Mouse (Mus musculus): ENCODE results near the gene Hoxc10.

The Hoxc10 gene

DNA sequence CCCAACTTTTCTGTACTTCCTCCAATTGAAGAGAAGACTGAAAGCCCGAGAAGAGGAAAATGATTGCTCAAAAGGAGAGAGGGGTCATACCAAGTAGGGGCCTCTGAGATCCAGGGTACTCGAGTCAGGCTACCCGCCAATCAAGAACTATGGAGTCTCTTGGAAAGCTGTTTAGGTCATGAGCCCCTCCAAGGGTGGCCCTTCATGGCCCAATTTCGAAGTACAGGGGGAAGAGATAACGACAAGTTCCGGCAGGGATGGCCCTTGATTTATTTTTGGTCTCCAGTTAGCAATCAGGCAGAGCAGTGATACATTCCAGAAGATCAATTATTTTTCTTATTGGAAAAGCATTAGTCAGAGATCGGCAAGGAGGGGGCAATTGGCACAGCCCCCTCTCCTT is 25.2 kb downstream of the Hoxc10 start:
- DNase-seq: no peak

DNA sequence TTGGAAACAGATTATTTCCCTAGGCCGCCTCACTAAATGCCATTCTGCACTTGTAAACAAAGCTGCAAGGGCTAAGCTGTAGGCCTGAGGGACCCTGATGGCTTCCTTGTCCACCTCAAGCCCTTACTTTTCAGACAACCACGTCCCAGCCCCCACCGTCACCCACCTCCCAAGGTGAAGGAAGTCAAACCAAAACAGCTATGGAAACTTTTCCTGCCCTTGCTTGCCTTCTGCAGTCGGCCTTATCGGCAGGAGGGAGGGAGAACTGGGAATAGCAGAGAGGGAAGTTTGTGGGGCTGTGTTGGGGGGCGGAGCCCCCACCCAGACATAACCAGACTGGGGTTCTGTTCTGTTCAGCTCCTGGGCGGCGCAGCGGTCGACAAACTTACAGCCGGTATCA is 25.6 kb downstream of the Hoxc10 start:
- DNase-seq: peak; percentile 88

DNA sequence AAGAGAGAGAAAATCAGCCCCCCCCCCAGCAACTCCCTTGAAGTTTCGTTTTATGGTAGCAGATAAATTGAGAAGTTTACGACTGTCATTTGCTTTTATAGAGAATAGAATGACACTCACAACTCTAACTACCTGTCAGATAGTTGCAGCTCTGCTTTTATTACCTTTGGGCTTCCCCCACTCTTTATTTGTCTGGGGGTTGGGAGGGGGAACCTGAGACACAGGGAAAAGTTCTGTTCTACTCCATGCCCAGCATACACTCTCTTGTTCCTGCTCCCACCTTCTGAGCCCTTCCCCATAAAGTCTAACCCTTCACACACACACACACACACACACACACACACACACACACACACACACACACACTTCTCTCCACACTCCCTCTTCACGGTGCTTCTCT is 26.3 kb downstream of the Hoxc10 start:
- no peak for DNase-seq

DNA sequence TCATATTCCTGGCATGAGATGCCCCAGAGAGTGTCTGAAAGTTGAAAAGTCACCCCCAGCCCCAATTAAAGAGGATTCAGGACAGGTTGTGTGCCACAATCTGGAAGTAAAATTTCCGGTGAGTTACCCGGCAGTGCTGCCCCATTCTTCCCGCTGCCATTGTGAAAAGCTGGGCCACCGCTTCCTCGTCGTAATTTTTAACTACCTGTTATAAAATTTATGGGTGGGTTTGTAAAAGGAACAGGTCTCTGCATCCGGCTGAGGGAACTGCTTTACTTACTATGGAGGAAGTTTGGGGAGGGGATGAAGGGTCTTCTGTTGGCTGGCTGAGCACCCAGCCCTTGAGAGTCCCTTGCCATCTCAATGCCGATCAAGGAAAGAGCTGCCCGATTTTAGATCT is 30.0 kb downstream of the Hoxc10 start:
- no peak for DNase-seq

DNA sequence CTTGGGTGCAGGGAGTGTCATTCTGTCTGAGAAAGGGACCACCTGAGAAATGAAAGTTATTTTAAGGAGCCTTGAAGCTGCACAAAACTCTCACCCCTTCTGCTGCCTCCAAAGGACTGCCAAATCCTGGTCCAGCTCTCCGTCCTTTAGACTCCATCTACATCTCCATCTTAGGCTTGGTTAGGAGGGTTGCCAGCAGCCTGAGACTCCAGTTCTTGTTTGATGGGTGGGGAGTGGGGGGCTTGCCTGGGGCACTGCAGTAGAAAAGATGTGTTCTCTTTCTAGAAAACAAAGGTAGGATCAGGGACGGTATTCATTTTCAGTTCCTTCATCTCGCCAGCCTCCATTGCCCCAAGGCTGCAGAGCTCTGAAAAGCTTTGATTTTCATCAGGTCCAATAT is 30.8 kb downstream of the Hoxc10 start:
- DNase-seq: no peak

DNA sequence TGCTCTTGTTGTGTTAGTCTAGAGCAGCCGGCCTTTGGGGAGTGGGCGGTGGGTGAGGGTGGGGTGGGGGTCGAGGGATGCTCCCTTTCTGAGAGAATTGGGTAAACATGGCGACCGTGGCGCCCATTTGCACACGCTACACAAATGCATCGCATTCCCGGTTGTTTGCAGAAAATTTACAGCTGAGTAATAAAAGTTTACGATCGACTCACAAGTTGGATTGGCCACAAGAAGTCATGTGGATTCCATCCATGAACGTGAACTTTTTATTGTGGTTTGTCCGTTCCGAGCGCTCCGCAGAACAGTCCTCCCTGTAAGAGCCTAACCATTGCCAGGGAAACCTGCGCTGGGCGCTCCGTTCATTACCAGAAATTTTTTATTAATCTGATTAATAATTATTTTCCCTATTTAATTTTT is 31.4 kb downstream of the Hoxc10 start, which contains the start of gene Hoxc6:
Gene Hoxc6 (plus strand): TSS at position 319 of the 417 bp plus-strand sequence.
- DNase-seq: no peak

DNA sequence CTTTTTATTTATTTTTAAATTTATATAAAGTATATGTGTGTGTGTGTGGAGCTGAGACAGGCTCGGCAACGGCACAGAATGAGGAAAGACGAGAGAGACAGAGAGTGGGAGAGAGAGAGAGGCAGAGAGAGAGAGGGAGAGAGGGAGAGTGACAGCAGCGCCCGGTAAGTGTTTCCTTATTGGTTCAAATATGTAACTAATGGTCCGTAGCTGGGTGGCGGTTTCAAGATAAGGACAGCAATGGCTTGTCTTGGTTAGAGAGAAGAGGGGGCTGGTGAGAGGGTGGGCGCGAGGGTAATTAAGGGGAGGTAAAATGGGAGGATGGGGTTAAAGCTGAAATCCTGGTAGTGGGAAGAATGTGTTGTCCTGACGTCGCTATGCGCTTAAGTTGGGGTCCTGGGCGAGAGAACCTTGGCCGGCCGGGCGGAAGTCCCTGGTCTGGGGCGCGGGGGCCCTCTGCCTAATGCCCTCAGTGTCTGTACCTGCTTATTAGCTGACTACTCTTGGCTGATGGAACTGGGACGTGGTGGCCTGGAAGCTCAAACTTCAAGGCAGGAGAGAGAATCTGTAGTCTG is 32.1 kb downstream of the Hoxc10 start:
- DNase-seq: no peak

DNA sequence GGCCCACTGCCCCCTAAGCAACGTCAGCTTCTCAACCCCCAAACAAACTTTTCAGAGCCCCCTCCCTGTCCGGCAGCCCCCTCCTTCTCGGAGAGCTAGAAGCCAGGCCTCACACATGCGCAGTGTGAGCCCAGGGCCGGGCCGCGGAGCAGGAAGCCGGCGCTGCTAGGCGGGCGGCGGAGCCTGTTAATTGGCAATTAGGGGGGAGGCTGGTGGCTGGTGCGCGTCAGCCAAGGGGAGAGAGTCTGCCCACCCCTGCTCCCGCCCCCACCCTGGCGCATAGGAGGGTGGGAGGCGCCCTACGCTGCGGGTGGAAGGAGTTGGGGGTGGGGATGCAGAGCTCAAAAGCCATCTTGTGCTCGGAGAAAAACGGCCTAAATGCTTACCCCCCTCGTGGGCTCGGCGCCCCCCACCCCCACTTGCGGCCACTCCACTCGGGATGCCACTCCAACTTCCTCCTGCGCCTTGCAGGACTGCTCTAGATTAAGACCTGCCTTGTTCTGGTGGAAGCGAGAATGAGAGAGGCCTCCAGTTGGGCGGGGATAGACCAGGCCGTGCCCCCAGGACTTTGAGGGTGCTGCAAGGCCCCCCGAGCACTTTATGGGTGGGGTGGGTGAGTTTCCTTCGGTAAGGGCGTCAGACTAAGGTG is 32.7 kb downstream of the Hoxc10 start:
- DNase-seq: peak; percentile 98

DNA sequence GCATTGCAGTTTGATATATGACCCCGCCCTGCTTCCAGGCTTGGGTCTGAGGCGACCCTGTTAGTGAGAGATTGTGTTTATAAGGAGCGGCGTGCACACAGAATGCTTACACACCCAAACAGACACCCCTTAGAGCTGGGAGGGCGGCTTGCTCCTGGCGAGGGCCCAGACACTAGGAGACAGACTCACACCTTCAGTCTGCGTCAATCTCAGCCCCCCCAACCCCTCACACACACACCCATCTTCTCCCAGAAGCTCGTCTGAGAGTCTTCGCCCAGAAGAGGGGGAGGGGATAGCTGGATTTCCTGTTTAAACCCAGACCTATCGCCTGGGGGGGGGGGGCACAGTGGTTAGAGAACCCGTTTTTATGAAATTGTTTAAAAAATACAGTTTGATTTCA is 33.4 kb downstream of the Hoxc10 start:
- peak; percentile 87 for DNase-seq

DNA sequence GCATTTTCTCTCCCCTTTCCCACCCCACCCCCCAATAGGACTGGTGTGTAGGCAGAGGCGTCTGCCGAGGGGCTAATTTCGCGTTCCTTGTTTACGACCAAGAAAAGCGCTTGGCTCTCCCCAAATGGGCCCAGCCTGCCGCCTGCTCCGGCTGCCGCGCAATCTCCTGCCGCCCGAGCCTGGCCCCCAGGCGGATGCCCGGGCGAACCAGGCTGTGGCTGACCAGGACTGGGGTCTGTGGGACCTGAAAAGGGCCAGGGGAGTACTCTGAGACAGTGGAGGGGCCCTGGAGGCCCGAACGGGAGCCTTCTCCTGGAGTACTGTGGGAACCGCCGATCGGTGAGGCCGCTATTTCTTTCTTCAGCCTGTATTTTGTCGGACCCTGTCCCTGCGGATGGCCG is 33.9 kb downstream of the Hoxc10 start:
- peak; percentile 92 for DNase-seq

DNA sequence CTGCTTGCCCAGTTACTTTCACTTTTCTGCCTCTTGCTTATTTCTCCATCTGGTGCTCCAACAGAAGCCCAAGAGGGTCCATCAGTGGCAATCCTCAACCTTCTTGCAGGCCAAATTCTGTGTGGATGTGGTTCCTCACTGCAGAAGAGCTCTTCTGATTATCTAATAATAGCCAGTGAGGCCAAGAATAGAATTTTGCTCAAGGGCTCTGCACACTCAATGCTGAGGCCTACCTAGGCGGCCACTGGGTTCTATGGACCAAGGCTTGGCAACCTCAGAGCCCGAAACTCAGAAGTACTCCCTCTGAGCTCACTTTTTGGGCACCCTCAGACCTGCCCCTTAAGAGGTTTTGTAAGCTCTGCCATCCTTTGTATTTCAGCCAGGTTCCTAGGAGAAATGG is 34.8 kb downstream of the Hoxc10 start:
- peak; percentile 65 for DNase-seq

DNA sequence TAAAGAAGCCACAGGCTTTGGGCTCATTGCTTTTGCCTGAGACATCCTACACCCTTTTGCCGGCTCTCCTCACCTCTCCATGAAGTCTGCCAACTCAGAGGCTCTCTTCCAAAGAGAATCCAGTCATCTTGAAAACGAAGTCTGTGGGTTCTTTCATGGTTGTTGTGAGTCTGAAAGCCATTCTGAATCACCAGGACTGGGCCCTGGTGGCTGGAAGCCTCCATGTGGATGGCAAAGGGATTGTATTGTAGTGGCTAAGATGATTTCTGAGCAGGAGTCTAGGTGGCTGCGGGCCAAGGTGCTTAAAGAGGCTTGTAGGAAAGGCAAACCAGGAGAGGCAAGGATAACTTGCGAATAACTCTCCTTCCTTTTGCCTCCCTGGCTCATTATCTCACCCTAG is 35.6 kb downstream of the Hoxc10 start:
- no peak for DNase-seq

DNA sequence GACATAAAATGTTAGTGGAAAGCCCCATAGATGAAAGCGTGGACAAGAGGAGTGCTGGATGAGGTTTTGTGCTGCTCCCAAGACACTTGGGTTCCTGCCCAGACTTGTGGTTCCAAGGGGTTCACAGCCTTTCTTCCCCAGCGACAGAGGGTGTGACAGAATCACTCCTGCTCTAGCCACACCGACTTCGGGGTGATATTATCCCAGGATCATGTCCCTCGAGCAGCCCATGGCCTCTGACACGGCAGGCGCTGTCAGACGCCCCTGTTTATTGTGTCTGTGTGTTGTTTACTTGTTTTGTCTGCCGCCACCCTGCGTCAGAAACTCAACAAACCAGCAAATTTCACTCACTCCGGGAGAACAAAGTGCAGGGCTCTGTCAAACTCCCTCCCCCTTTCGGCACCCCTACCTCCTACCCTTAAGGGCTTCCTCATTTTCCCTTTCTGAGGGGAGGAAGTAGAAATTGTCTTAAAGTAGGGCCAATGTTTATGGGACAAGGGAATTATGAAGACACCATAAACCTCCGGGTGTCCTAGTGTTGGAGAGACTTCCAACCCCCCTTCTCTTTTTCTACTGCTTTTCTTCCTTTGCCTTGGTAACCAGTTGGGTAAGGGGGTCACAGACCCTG is 36.3 kb downstream of the Hoxc10 start:
- DNase-seq: peak; percentile 80

DNA sequence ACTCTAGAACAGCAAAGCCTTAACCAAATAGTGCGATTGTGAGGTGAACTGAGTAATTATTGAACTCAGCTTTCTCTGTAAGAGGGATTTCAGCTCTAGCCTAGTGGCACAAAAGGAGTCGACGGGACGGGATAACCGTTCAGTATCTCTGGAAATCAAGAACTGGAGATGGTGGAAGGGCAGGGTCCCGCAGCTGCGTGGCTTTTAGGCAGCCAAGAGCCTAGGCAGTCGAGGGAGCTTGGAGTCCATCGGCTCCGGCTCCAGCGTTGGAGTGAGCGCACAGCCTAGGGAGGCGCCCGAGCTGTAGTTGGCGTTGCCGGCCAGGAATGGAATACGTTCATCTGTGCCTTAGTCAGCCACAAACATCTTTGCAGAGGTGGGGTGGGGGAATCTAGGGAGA is 38.7 kb downstream of the Hoxc10 start:
- DNase-seq: peak; percentile 60

DNA sequence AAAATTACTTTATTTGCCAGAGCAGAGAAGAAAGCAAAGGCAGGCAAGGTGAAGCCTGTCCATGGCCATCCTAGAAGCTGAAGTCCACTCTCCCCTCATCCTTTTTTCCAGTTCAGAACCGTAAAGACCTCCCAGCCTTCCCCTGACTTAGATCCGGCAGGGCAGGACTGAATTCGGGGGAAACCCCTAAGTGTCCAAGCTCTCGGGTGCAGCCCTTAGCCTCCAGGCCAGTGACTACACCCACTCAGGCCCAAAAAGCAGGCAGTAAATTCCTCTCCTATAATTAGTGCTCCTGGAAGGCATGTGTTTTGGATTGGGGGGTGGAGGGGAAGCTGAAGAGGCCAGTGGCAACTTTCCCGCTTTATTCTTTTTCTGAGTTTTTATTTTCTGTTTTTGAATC is 39.2 kb downstream of the Hoxc10 start:
- peak; percentile 74 for DNase-seq

DNA sequence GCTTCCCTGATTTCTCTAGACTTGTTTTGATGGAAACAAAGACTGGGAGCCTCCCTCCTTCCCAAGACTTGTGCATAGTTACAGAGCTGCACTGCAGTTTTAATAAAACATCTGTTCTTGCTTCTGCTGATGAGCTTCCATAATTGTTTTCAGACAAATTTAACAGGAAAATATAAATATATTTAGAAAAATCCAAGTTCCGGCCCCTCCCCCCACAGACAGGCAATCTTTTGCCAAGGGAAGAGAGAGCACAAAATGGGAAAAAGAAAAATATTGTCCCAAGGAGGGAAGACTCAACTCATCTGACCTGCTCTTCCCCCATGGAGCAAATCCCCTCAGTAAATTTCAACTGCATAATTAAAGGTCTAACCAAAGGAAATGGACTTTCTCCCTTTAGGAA is 39.7 kb downstream of the Hoxc10 start:
- no peak for DNase-seq

DNA sequence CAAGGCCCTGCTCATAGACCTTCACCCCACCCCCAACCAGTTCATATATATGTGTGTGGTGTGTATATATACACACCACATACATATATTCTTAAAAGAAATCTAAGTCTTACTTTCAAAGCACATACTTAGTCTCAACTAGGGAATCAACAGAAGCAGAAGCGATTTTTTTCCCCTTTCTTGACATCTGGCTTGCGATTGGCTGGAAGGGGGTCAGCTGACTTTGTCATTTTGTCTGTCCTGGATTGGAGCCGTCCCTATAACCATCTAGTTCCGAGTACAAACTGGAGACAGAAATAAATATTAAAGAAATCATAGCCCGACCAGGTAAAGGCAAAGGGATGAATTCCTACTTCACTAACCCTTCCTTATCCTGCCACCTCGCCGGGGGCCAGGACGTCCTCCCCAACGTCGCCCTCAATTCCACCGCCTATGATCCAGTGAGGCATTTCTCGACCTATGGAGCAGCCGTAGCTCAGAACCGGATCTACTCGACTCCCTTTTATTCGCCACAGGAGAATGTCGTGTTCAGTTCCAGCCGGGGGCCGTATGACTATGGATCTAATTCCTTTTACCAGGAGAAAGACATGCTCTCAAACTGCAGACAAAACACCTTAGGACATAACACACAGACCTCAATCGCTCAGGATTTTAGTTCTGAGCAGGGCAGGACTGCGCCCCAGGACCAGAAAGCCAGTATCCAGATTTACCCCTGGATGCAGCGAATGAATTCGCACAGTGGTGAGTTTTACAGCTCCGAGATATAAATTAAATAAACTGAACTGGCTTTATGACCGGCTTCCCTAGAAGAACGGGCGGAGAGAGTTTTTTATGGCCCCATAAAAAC is 42.9 kb downstream of the Hoxc10 start:
- peak; percentile 79 for DNase-seq

DNA sequence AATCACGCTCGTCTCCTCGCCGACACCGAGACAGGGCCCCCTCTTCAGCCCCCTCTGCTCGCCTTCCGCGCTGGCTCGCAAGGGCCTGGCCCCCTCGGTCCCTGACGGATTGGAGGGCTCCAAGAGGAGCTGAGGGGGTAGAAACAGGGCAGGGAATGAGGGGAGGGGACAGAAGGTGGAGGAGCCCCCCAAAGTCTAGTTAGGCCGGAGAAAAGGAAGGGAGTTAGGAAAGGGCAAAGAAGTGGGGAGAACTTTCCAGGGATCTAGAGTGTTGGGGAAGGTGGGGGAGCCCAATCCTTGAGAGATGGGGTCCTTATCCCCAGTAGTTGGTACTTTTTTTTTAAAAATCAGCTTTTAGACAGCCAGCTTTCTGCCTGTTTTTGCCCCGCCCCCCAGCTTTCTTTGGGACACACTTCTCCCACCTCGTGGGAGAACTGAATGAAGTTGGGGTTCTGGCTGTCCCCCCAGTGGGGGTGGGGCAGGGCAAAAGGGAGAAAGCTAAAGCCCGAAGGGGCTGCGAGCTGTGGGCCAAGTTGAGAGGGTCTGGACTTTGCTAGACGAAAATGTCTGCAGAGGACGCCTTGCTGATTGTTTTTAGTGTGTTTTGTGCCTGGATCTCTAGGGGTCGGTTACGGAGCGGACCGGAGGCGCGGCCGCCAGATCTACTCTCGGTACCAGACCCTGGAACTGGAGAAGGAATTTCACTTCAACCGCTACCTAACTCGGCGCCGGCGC is 43.7 kb downstream of the Hoxc10 start:
- DNase-seq: peak; percentile 77

DNA sequence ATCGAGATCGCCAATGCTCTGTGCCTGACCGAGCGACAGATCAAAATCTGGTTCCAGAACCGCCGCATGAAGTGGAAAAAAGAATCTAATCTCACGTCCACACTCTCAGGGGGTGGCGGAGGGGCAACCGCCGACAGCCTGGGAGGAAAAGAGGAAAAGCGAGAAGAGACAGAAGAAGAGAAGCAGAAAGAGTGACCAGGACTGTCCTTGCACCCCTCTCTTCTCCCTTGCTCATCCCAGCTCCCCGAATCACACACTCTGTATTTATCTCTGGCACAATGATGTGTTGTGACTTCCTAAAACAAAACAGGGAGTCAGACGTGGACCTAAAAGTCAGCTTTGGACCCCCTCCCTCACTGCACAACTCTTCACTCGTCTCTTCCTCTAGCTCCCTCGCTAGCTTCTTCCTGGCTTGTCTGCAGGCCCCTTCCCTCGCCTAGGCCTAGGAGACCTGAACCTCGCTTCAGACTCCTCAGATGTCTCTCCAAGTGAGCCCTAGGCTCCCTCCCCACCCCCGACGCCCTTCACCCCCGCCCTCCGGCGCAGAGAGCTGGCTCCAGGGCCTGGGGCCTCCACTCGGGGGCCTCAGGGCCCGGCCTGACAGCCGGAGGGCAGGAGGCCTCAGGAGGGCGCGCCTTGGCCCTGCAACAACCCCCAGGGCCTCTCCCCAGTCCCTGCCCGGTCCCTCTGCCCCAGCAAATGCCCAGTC is 44.4 kb downstream of the Hoxc10 start:
- DNase-seq: peak; percentile 75

DNA sequence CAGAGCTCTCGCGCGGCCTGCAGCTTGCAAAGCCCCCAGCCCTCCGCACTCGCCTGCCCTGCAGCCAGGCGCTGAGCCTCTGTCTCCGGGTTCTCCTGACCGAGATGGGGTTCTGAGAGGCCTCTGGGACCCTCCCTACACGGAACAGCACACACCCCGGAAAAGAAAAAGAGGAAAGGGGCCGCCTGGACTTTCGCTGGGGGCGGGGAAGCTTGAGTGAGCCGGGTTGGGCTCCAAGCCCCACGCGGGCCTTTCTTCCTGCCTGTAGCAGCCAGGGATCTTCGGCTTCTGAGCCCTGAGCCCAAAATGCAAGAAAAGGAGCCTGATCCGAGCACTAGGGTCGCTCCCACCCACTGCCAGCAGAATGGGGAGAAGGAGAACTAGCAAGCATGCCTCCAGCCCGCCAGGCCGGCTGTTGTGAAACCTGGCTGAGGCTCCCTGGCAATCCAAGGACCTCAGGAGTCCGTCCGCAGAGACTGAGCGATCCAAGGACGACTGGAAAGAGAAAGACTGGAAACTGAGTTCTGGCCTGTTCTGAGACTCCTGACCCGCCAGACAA is 45.4 kb downstream of the Hoxc10 start:
- DNase-seq: peak; percentile 84

DNA sequence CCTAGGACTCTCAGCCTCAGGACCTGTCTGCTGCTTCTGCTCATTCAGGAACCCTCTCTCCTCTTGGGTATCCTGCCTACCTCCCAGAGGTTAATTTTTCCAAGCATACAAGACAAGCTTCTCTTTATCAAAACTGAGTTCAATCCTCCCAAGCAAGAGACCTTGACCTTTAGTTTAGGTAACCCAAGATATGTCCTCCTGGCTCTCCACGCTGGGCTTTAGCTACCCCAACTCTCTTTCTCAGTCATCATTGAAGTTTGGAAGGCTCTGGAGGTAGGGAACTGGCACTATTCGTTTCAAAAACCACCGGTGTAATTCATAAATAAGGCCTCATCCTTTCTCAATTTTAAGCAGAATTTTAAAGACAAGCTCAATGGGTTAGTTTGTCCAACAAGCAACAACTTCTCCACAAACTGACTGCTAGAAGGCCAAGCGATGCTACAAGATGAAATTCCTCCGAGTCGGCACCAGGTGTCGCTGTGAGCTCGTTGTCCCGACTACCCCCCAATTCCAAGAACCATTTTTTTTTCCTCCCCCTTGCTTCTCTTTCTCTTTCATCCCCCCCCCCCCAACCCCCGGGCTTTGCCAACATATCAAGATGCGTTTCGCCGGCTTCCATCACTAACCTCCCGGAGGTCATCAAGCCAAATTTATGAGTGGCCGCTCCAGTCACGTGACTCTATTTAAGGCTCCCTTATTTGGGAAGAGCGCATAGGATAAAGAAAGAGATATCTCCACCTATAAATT is 46.8 kb downstream of the Hoxc10 start:
- peak; percentile 90 for DNase-seq

Data from heart, adult 11 months (tissue).